Mouse (Mus musculus) stomach, postnatal 0 days (tissue): ENCODE measurements around the gene Khdrbs1.

ENCODE experiments used
- CTCF ChIP-seq: IDR thresholded peaks from 2 replicates; pipeline ENCODE4 v1.5.1; 2016; ENCODE audit warnings: antibody characterized with exemption, low read depth, mild to moderate bottlenecking, moderate library complexity
- EP300 ChIP-seq: optimal IDR thresholded peaks from 2 replicates; pipeline ENCODE3; 2016; ENCODE audit warnings: antibody characterized with exemption

- TF ChIP-seq CTCF = no peak
- no peak for TF ChIP-seq EP300
These were observed 41.4 kb upstream of the Khdrbs1 start for GRCm38 (mm10) chr4:129783506-129783905.
